Mouse (Mus musculus) ES-Bruce4 (cell line): ENCODE results near the gene Calr. TPM values are rescaled to one million over a fixed set of nuclear protein-coding genes. Genes with fewer than 3 reads are reported as not detected.
A peak's percentile ranks its signal among the peaks of the same experiment; 100 is the strongest.

Source experiments
- H3K27ac ChIP-seq: 2 replicates; pipeline ENCODE4 v1.5.1; 2012; ENCODE audit warnings: low read length, inconsistent platforms; ENCODE audit not compliant: insufficient read depth
- H3K27me3 ChIP-seq: 2 replicates; pipeline ENCODE4 v1.6.1; 2012; ENCODE audit warnings: mild to moderate bottlenecking, low read length, inconsistent platforms; ENCODE audit not compliant: control insufficient read depth, poor library complexity, insufficient read depth, severe bottlenecking
- H3K36me3 ChIP-seq: 2 replicates; pipeline ENCODE4 v1.6.1; 2012; ENCODE audit warnings: inconsistent platforms, mild to moderate bottlenecking, low read length, moderate library complexity; ENCODE audit not compliant: control insufficient read depth, poor library complexity, insufficient read depth, severe bottlenecking
- H3K4me1 ChIP-seq: one replicate; pipeline ENCODE4 v1.8.1; 2011; ENCODE audit warnings: low read length; ENCODE audit not compliant: control insufficient read depth, insufficient read depth
- H3K4me3 ChIP-seq: 2 replicates; pipeline ENCODE4 v1.5.1; 2011; ENCODE audit warnings: low read depth, mild to moderate bottlenecking, low read length
- H3K9ac ChIP-seq: 2 replicates; pipeline ENCODE4 v1.6.1; 2012; ENCODE audit warnings: low read depth, mild to moderate bottlenecking, inconsistent platforms; ENCODE audit not compliant: poor library complexity, severe bottlenecking
- H3K9me3 ChIP-seq: replicated peaks from 2 replicates; pipeline ENCODE4 v1.6.1; 2012; ENCODE audit warnings: mild to moderate bottlenecking, low read length, inconsistent platforms; ENCODE audit not compliant: control insufficient read depth, poor library complexity, insufficient read depth, severe bottlenecking
- CTCF ChIP-seq: IDR thresholded peaks from one replicate; pipeline ENCODE4 v1.8.1; 2011; ENCODE audit warnings: low read depth, low read length
- EP300 ChIP-seq: IDR thresholded peaks from 2 replicates; pipeline ENCODE4 v1.6.1; 2011; ENCODE audit warnings: low read depth, low read length; ENCODE audit not compliant: insufficient read depth
- POLR2A ChIP-seq: IDR thresholded peaks from one replicate; pipeline ENCODE4 v1.8.1; 2011; ENCODE audit warnings: low read length; ENCODE audit not compliant: insufficient read depth
- polyA plus RNA-seq: library from polyadenylated mRNA; stranded (reverse); fragments of >200 nt; gene quantifications from 2 replicates; pipeline ENCODE4 v1.2.4, GENCODE M21; 2011; ENCODE audit warnings: low read depth; ENCODE audit not compliant: missing spikeins, insufficient read depth, insufficient read length

The Calr gene
- polyA plus RNA-seq, 1 experiment, result 546 TPM

- Histone ChIP-seq H3K27ac (no peak overlapping the region), H3K9ac (0 out of 2 replicates have a peak overlapping the region, but pooled peaks have one; percentile 2), H3K9me3 (no peaks in the 10 kb centered on the region), H3K4me1 (no peaks in the 10 kb centered on the region), H3K36me3 (no peaks in the 10 kb centered on the region), H3K27me3 (no peaks in the 10 kb centered on the region), H3K4me3 (no peak overlapping the region)
- TF ChIP-seq EP300 (peak; percentile 37; the same call in 1 of the 2 replicates), POLR2A (no peak), CTCF (peak; percentile 96)
These were observed 23.1 kb downstream of the Calr start for GRCm38 (mm10) chr8:84823653-84824052.

GRCm38 (mm10) chr8:84822723-84823122 lies 24.0 kb downstream of the Calr start, which contains the start of gene Dand5:
Dand5 (minus strand) TSS chr8:84822823.
- H3K4me3 ChIP-seq, result no peak within 1 kb of the TSS
- no peak within 1 kb of the TSS for H3K27ac ChIP-seq
- no peak for TF ChIP-seq POLR2A
- TF ChIP-seq EP300, result no peak
- TF ChIP-seq CTCF, result no peak
- H3K4me1 ChIP-seq, result no peaks in the 10 kb centered on the region
- no peaks in the 10 kb centered on the region for H3K27me3 ChIP-seq
- H3K36me3 ChIP-seq, result no peaks in the 10 kb centered on the region
- 0 out of 2 replicates have a peak within 1 kb of the TSS, but pooled peaks have one; percentile 2 for H3K9ac ChIP-seq
- H3K9me3 ChIP-seq, result no peaks in the 10 kb centered on the region

GRCm38 (mm10) chr8:84816117-84816516 lies 30.6 kb downstream of the Calr start:
- Histone ChIP-seq H3K9me3 (no peaks in the 10 kb centered on the region), H3K4me1 (no peaks in the 10 kb centered on the region), H3K9ac (0 out of 2 replicates have a peak overlapping the region, but pooled peaks have one; percentile 4), H3K27ac (no peak overlapping the region), H3K27me3 (0 out of 2 replicates have a peak, but pooled peaks cover under 1% of the 10 kb centered on the region), H3K36me3 (no peaks in the 10 kb centered on the region), H3K4me3 (peak overlapping the region; percentile 0; the same call in 1 of the 2 replicates)
- TF ChIP-seq POLR2A (no peak), CTCF (no peak), EP300 (no peak)

- Histone ChIP-seq H3K4me3 (no peak overlapping the region), H3K36me3 (no peaks in the 10 kb centered on the region), H3K9me3 (peaks cover 2% of the 10 kb centered on the region; the same call in 1 of the 2 replicates), H3K4me1 (no peaks in the 10 kb centered on the region), H3K27ac (no peak overlapping the region), H3K27me3 (0 out of 2 replicates have a peak, but pooled peaks cover 2% of the 10 kb centered on the region), H3K9ac (no peak overlapping the region)
- no peak for TF ChIP-seq POLR2A
- peak; percentile 99 for TF ChIP-seq CTCF
- no peak for TF ChIP-seq EP300
These were observed 31.2 kb downstream of the Calr start for GRCm38 (mm10) chr8:84815547-84815946.

GRCm38 (mm10) chr8:84814555-84815441 lies 31.9 kb downstream of the Calr start:
- peaks cover 2% of the 10 kb centered on the region; the same call in 1 of the 2 replicates for H3K9me3 ChIP-seq
- no peak overlapping the region for H3K27ac ChIP-seq
- no peak overlapping the region for H3K9ac ChIP-seq
- no peak overlapping the region for H3K4me3 ChIP-seq
- TF ChIP-seq EP300 (no peak), POLR2A (no peak)
- H3K27me3 ChIP-seq, result 0 out of 2 replicates have a peak, but pooled peaks cover 2% of the 10 kb centered on the region
- H3K4me1 ChIP-seq, result no peaks in the 10 kb centered on the region
- no peaks in the 10 kb centered on the region for H3K36me3 ChIP-seq

GRCm38 (mm10) chr8:84814240-84814554 lies 32.5 kb downstream of the Calr start:
- H3K9me3 ChIP-seq, result peaks cover 2% of the 10 kb centered on the region; the same call in 1 of the 2 replicates
- H3K9ac ChIP-seq, result no peak overlapping the region
- H3K27me3 ChIP-seq, result 0 out of 2 replicates have a peak, but pooled peaks cover 2% of the 10 kb centered on the region
- H3K36me3 ChIP-seq, result no peaks in the 10 kb centered on the region
- no peaks in the 10 kb centered on the region for H3K4me1 ChIP-seq
- TF ChIP-seq CTCF (no peak), POLR2A (no peak), EP300 (no peak)
- H3K4me3 ChIP-seq, result no peak overlapping the region
- no peak overlapping the region for H3K27ac ChIP-seq
